Mouse (Mus musculus): ENCODE measurements around the gene Mxd1. TPM values are rescaled to one million over a fixed set of nuclear protein-coding genes. Genes with fewer than 3 reads are reported as not detected.

Mxd1 gene
- polyA plus RNA-seq, 2 experiments = 18.7 to 30.3 TPM

GRCm38 (mm10) chr6:86665560-86666307 lies 3.2 kb downstream of the Mxd1 start:
- Histone ChIP-seq H3K27ac (peak overlapping the region; percentile 74), H3K9ac (replicated peaks) (peak overlapping the region; percentile 96)

GRCm38 (mm10) chr6:86665076-86665475 lies 3.9 kb downstream of the Mxd1 start:
- peaks cover 41 to 47% of the 10 kb centered on the region in 2 experiments for H3K4me1 ChIP-seq (replicated peaks; ENCODE audit: control insufficient read depth in 2 of 2, insufficient read depth in 2 of 2, low read length in 1 of 2)
- H3K9ac ChIP-seq (replicated peaks) = no peak overlapping the region
- no peak for DNase-seq (ENCODE audit: low read depth in 3 of 3, low spot score in 3 of 3)
- peak overlapping the region; percentile 65 for H3K4me2 ChIP-seq (ENCODE audit: low read depth)
- peaks cover 70% of the 10 kb centered on the region for H3K36me3 ChIP-seq (replicated peaks; ENCODE audit: control insufficient read depth, insufficient read depth, low read depth)
- no peak overlapping the region for H3K27ac ChIP-seq
- H3K27me3 ChIP-seq (ENCODE audit: control insufficient read depth, insufficient read depth, low read length) = no peaks in the 10 kb centered on the region
- H3K9me3 ChIP-seq (ENCODE audit: control insufficient read depth, low read length) = no peaks in the 10 kb centered on the region
- ATAC-seq (ENCODE audit: insufficient read depth) = no peak
- no peak overlapping the region for H3K4me3 ChIP-seq (ENCODE audit: insufficient read depth in 1 of 2, low read depth in 2 of 2, low read length in 2 of 2)
- 69% methylated on average over 5 of the region's 5 CpGs for WGBS (ENCODE audit: insufficient replicate concordance)
- TF ChIP-seq EP300 (IDR thresholded peaks at IDR 0.05; ENCODE audit: low read depth) (no peak), CTCF (IDR thresholded peaks at IDR 0.05; ENCODE audit: low read depth) (no peak)

More at GRCm38 (mm10) chr6:86665560-86666307, 3.2 kb downstream of the Mxd1 start:
- TF ChIP-seq CTCF (IDR thresholded peaks at IDR 0.05; ENCODE audit: low read depth) (no peak), EP300 (IDR thresholded peaks at IDR 0.05; ENCODE audit: low read depth) (no peak)
- ATAC-seq (ENCODE audit: insufficient read depth) = no peak
- WGBS (ENCODE audit: insufficient replicate concordance) = 48% methylated on average over 17 of the region's 17 CpGs
- Histone ChIP-seq H3K36me3 (replicated peaks; ENCODE audit: control insufficient read depth, insufficient read depth, low read depth) (peaks cover 67% of the 10 kb centered on the region), H3K4me1 (replicated peaks; ENCODE audit: control insufficient read depth in 2 of 2, insufficient read depth in 2 of 2, low read length in 1 of 2) (peaks cover 36 to 43% of the 10 kb centered on the region in 2 experiments), H3K4me3 (ENCODE audit: insufficient read depth in 1 of 2, low read depth in 2 of 2, low read length in 2 of 2) (peak overlapping the region; percentile 15 to 98; a peak in 2 of 4 replicates), H3K27me3 (ENCODE audit: control insufficient read depth, insufficient read depth, low read length) (no peaks in the 10 kb centered on the region), H3K9me3 (ENCODE audit: control insufficient read depth, low read length) (no peaks in the 10 kb centered on the region), H3K4me2 (ENCODE audit: low read depth) (peak overlapping the region; percentile 65)
- no peak for DNase-seq (ENCODE audit: low read depth in 3 of 3, low spot score in 3 of 3)

GRCm38 (mm10) chr6:86660161-86660877 lies 8.6 kb downstream of the Mxd1 start:
- Histone ChIP-seq H3K4me3 (ENCODE audit: insufficient read depth in 1 of 2, low read depth in 2 of 2, low read length in 2 of 2) (peak overlapping the region in 1 of 2 experiments; percentile 28; a peak in 3 of 4 replicates), H3K36me3 (replicated peaks; ENCODE audit: control insufficient read depth, insufficient read depth, low read depth) (peaks cover 88% of the 10 kb centered on the region), H3K4me1 (replicated peaks; ENCODE audit: control insufficient read depth in 2 of 2, insufficient read depth in 2 of 2, low read length in 1 of 2) (peaks cover 27 to 33% of the 10 kb centered on the region in 2 experiments), H3K4me2 (ENCODE audit: low read depth) (peak overlapping the region; percentile 72), H3K9me3 (ENCODE audit: control insufficient read depth, low read length) (no peaks in the 10 kb centered on the region), H3K9ac (replicated peaks) (peak overlapping the region; percentile 61), H3K27ac (peak overlapping the region; percentile 97), H3K27me3 (ENCODE audit: control insufficient read depth, insufficient read depth, low read length) (no peaks in the 10 kb centered on the region)
- ATAC-seq (ENCODE audit: insufficient read depth) = peak; percentile 91
- TF ChIP-seq EP300 (IDR thresholded peaks at IDR 0.05; ENCODE audit: low read depth) (peak; percentile 83), CTCF (IDR thresholded peaks at IDR 0.05; ENCODE audit: low read depth) (no peak)
- DNase-seq (ENCODE audit: low read depth in 3 of 3, low spot score in 3 of 3) = peak; percentile 74 to 85 (median 83)
- 36% methylated on average over 9 of the region's 9 CpGs for WGBS (ENCODE audit: insufficient replicate concordance)

GRCm38 (mm10) chr6:86658501-86658900 lies 10.5 kb downstream of the Mxd1 start:
- H3K36me3 ChIP-seq (replicated peaks; ENCODE audit: control insufficient read depth, insufficient read depth, low read depth) = peaks cover 84% of the 10 kb centered on the region
- no peak overlapping the region for H3K4me2 ChIP-seq (ENCODE audit: low read depth)
- H3K4me1 ChIP-seq (replicated peaks; ENCODE audit: control insufficient read depth in 2 of 2, insufficient read depth in 2 of 2, low read length in 1 of 2) = peaks cover 26 to 27% of the 10 kb centered on the region in 2 experiments
- H3K9ac ChIP-seq (replicated peaks) = no peak overlapping the region
- no peak for TF ChIP-seq EP300 (IDR thresholded peaks at IDR 0.05; ENCODE audit: low read depth)
- no peak for TF ChIP-seq CTCF (IDR thresholded peaks at IDR 0.05; ENCODE audit: low read depth)
- WGBS (ENCODE audit: insufficient replicate concordance) = 75% methylated on average over 3 of the region's 3 CpGs
- ATAC-seq (ENCODE audit: insufficient read depth) (no peak), DNase-seq (ENCODE audit: low read depth in 3 of 3, low spot score in 3 of 3) (no peak)
- H3K27ac ChIP-seq = no peak overlapping the region; the same call in 1 of the 2 replicates
- no peaks in the 10 kb centered on the region for H3K27me3 ChIP-seq (ENCODE audit: control insufficient read depth, insufficient read depth, low read length)
- H3K9me3 ChIP-seq (ENCODE audit: control insufficient read depth, low read length) = no peaks in the 10 kb centered on the region
- no peak overlapping the region for H3K4me3 ChIP-seq (ENCODE audit: insufficient read depth in 1 of 2, low read depth in 2 of 2, low read length in 2 of 2)
